Mouse (Mus musculus): ENCODE results near the gene Pafah2. TPM values are rescaled to one million over a fixed set of nuclear protein-coding genes. Genes with fewer than 3 reads are reported as not detected.

Pafah2 gene
- polyA plus RNA-seq, 1 experiment from 2014 or later, result 10.2 TPM

GRCm38 (mm10) chr4:134453619-134454400, 57.7 kb downstream of the Pafah2 start:
- Histone ChIP-seq H3K4me1 (replicated peaks; ENCODE audit: control insufficient read depth, insufficient read depth, low read length) (peaks cover 3% of the 10 kb centered on the region), H3K27ac (ENCODE audit: low read depth, low read length) (no peak overlapping the region), H3K4me3 (ENCODE audit: low read depth, low read length) (no peak overlapping the region), H3K27me3 (ENCODE audit: control insufficient read depth, insufficient read depth, low read length) (peaks cover 4% of the 10 kb centered on the region), H3K36me3 (ENCODE audit: control insufficient read depth, insufficient read depth, low read length) (no peaks in the 10 kb centered on the region), H3K9ac (ENCODE audit: low read depth, low read length) (no peak overlapping the region), H3K4me2 (replicated peaks; ENCODE audit: low read depth, low read length) (peak overlapping the region; percentile 26), H3K9me3 (ENCODE audit: control insufficient read depth, low read length) (no peaks in the 10 kb centered on the region)
- 22% methylated on average over 34 of the region's 34 CpGs for WGBS
- DNase-seq (ENCODE audit: low spot score) (peak; percentile 41), ATAC-seq (ENCODE audit: low FRiP score) (no peak)

GRCm38 (mm10) chr4:134455310-134455709, 59.2 kb downstream of the Pafah2 start:
- no peak for ATAC-seq (ENCODE audit: low FRiP score)
- WGBS, result 39% methylated on average over 6 of the region's 6 CpGs
- no peak overlapping the region for H3K27ac ChIP-seq (ENCODE audit: low read depth, low read length)

DNA sequence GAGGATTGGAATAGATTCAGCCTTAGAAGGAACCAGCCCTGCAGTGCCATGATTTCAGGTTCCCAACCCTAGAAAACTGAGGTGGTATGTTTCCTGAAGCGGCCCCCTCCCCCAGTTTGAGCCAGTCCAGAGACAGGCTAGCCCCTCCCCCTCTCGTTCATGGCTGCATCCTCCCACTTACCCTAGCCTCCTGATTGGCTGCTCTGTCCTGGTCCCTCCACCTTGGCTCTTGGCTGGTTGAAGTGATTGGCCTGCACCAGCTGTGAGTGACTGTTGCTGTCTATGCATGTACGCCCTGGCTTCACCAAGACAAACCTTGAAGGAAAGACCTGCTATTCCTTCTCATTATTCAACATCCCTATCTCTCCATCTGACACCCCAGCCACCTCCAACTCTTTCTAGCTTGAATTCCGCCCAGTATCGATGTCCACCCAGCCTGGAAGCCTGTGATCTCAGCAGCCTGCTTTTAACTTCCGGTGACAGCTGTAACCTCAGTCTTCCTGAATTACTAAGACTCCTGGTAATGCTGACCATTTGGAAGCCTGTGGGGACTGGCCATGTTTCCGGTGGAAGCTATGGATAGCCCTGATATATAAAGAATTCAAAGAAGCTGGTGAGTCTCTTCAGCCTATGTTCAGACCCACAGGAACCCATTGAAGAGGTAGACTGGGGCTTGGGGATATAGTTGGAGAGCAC, 61.2 kb downstream of the Pafah2 start:
- H3K9ac ChIP-seq (ENCODE audit: low read depth, low read length), result no peak overlapping the region
- no peak overlapping the region for H3K4me2 ChIP-seq (replicated peaks; ENCODE audit: low read depth, low read length)
- peaks cover 4% of the 10 kb centered on the region for H3K27me3 ChIP-seq (ENCODE audit: control insufficient read depth, insufficient read depth, low read length)
- no peak overlapping the region for H3K4me3 ChIP-seq (ENCODE audit: low read depth, low read length)
- DNase-seq (ENCODE audit: low spot score) (no peak), ATAC-seq (ENCODE audit: low FRiP score) (no peak)
- H3K27ac ChIP-seq (ENCODE audit: low read depth, low read length), result no peak overlapping the region
- H3K4me1 ChIP-seq (replicated peaks; ENCODE audit: control insufficient read depth, insufficient read depth, low read length), result no peaks in the 10 kb centered on the region
- no peaks in the 10 kb centered on the region for H3K36me3 ChIP-seq (ENCODE audit: control insufficient read depth, insufficient read depth, low read length)
- no peaks in the 10 kb centered on the region for H3K9me3 ChIP-seq (ENCODE audit: control insufficient read depth, low read length)
- 64% methylated on average over 7 of the region's 7 CpGs for WGBS

More at GRCm38 (mm10) chr4:134455310-134455709, 59.2 kb downstream of the Pafah2 start:
- Histone ChIP-seq H3K9me3 (ENCODE audit: control insufficient read depth, low read length) (no peaks in the 10 kb centered on the region), H3K4me1 (replicated peaks; ENCODE audit: control insufficient read depth, insufficient read depth, low read length) (peaks cover 3% of the 10 kb centered on the region), H3K4me3 (ENCODE audit: low read depth, low read length) (no peak overlapping the region), H3K4me2 (replicated peaks; ENCODE audit: low read depth, low read length) (no peak overlapping the region), H3K27me3 (ENCODE audit: control insufficient read depth, insufficient read depth, low read length) (peaks cover 4% of the 10 kb centered on the region), H3K9ac (ENCODE audit: low read depth, low read length) (no peak overlapping the region), H3K36me3 (ENCODE audit: control insufficient read depth, insufficient read depth, low read length) (no peaks in the 10 kb centered on the region)
- DNase-seq (ENCODE audit: low spot score), result no peak

- ATAC-seq (ENCODE audit: low FRiP score) (no peak), DNase-seq (ENCODE audit: low spot score) (no peak)
- Histone ChIP-seq H3K36me3 (ENCODE audit: control insufficient read depth, insufficient read depth, low read length) (no peaks in the 10 kb centered on the region), H3K4me1 (replicated peaks; ENCODE audit: control insufficient read depth, insufficient read depth, low read length) (no peaks in the 10 kb centered on the region), H3K9me3 (ENCODE audit: control insufficient read depth, low read length) (no peaks in the 10 kb centered on the region), H3K9ac (ENCODE audit: low read depth, low read length) (no peak overlapping the region), H3K4me3 (ENCODE audit: low read depth, low read length) (no peak overlapping the region), H3K4me2 (replicated peaks; ENCODE audit: low read depth, low read length) (no peak overlapping the region), H3K27me3 (ENCODE audit: control insufficient read depth, insufficient read depth, low read length) (peaks cover under 1% of the 10 kb centered on the region), H3K27ac (ENCODE audit: low read depth, low read length) (no peak overlapping the region)
- WGBS, result 78% methylated on average over 5 of the region's 5 CpGs
Measured at GRCm38 (mm10) chr4:134458856-134459255, 62.7 kb downstream of the Pafah2 start.

- ATAC-seq (ENCODE audit: low FRiP score) (no peak), DNase-seq (ENCODE audit: low spot score) (no peak)
- 87% methylated on average over 10 of the region's 10 CpGs for WGBS
- Histone ChIP-seq H3K36me3 (ENCODE audit: control insufficient read depth, insufficient read depth, low read length) (no peaks in the 10 kb centered on the region), H3K4me2 (replicated peaks; ENCODE audit: low read depth, low read length) (no peak overlapping the region), H3K27me3 (ENCODE audit: control insufficient read depth, insufficient read depth, low read length) (no peaks in the 10 kb centered on the region), H3K4me1 (replicated peaks; ENCODE audit: control insufficient read depth, insufficient read depth, low read length) (no peaks in the 10 kb centered on the region), H3K4me3 (ENCODE audit: low read depth, low read length) (no peak overlapping the region), H3K9me3 (ENCODE audit: control insufficient read depth, low read length) (no peaks in the 10 kb centered on the region), H3K9ac (ENCODE audit: low read depth, low read length) (no peak overlapping the region), H3K27ac (ENCODE audit: low read depth, low read length) (no peak overlapping the region)
Measured at GRCm38 (mm10) chr4:134460277-134460676, 64.2 kb downstream of the Pafah2 start.

DNA sequence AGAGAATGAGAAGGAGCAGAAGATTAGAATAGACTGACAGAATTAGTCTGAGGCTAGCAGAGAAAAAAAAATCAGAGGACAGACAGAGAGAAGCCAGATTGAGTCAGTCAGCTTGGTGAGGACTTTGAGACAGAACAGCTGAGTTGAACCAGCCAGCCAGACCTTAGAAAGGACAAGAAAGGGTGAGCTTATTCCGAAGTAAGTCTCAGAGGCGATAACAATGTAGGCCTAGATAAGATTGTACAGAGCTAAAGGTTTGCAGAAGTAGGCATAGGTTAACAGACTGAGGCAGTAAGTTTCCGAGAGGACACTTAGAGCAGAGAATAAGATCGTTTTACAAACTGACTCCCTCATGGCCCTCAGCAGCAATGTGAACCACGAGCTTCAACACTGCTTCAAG, 65.1 kb downstream of the Pafah2 start:
- Histone ChIP-seq H3K9me3 (ENCODE audit: control insufficient read depth, low read length) (no peaks in the 10 kb centered on the region), H3K4me3 (ENCODE audit: low read depth, low read length) (no peak overlapping the region), H3K4me2 (replicated peaks; ENCODE audit: low read depth, low read length) (no peak overlapping the region), H3K27ac (ENCODE audit: low read depth, low read length) (no peak overlapping the region), H3K27me3 (ENCODE audit: control insufficient read depth, insufficient read depth, low read length) (no peaks in the 10 kb centered on the region), H3K4me1 (replicated peaks; ENCODE audit: control insufficient read depth, insufficient read depth, low read length) (no peaks in the 10 kb centered on the region), H3K36me3 (ENCODE audit: control insufficient read depth, insufficient read depth, low read length) (no peaks in the 10 kb centered on the region), H3K9ac (ENCODE audit: low read depth, low read length) (no peak overlapping the region)
- 85% methylated on average over 5 of the region's 5 CpGs for WGBS
- no peak for DNase-seq (ENCODE audit: low spot score)
- no peak for ATAC-seq (ENCODE audit: low FRiP score)

DNA sequence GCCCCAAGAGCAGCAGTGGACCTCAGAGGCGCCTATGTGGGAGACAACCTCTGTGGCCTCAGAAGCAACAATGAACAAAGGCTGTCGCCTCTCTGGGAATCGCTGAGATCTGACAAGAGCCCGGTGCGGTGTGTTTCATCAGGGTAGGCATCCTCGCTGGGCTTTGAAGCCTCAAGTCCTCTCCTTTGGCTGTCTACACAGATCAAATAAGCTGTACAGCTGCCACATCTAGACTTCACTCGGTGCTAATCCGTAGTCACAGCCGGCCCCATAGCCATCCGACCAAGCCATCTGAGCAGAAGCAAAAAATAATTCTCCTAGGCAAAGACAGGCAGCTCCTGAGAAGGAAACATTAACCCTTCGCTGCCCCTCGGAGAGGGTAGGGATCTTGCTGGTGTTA, 69.7 kb downstream of the Pafah2 start:
- Histone ChIP-seq H3K4me3 (ENCODE audit: low read depth, low read length) (no peak overlapping the region), H3K9me3 (ENCODE audit: control insufficient read depth, low read length) (no peaks in the 10 kb centered on the region), H3K27me3 (ENCODE audit: control insufficient read depth, insufficient read depth, low read length) (no peaks in the 10 kb centered on the region), H3K36me3 (ENCODE audit: control insufficient read depth, insufficient read depth, low read length) (peaks cover under 1% of the 10 kb centered on the region; the same call in 1 of the 2 replicates), H3K9ac (ENCODE audit: low read depth, low read length) (no peak overlapping the region), H3K4me1 (replicated peaks; ENCODE audit: control insufficient read depth, insufficient read depth, low read length) (0 out of 2 replicates have a peak, but pooled peaks cover 3% of the 10 kb centered on the region), H3K27ac (ENCODE audit: low read depth, low read length) (no peak overlapping the region), H3K4me2 (replicated peaks; ENCODE audit: low read depth, low read length) (no peak overlapping the region)
- DNase-seq (ENCODE audit: low spot score) (peak; percentile 37), ATAC-seq (ENCODE audit: low FRiP score) (no peak)
- 35% methylated on average over 12 of the region's 12 CpGs for WGBS

DNA sequence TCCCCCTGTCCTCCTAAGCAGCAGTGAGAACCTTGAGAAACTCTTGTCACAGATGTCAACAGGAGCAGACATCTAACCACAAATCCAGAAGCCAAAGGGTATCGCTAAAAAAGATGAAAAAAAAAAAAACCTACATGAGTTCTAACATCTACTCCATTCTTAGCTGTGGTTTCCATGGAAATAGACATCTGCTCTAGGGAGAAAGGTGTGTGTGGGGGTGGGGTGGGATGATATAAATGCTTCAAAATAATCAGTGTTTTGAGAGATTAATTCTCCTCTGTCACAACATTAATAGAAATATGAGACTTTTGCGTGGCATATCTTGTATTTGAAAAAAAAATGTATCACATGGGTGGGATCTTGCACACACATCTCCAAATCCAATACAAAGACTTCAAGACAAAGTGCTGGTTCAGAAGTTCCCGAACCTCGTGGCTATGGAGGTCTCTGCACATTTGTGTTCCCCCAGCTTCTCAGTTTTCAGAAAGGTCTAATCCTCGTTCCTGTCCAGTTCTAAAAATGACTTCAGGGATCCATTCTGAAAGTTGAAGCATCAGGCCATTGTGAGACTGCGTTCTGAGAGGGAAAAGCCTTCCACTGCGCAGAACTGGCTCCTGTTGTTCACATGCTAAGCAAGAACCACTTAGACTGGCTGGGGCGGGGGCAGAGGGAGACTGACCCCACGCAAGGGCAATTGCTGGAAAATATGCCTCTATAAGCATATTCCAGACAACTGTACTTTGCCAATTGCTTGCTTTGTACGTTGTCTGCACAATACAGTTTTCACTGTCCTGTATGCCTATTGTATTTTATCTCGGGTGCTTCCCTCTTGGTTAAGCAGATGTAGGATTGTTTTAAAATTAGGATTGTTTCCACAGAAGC, 70.5 kb downstream of the Pafah2 start:
- H3K4me3 ChIP-seq (ENCODE audit: low read depth, low read length), result peak overlapping the region; percentile 96; the same call in 1 of the 2 replicates
- H3K4me2 ChIP-seq (replicated peaks; ENCODE audit: low read depth, low read length), result peak overlapping the region; percentile 95
- H3K9ac ChIP-seq (ENCODE audit: low read depth, low read length), result peak overlapping the region; percentile 99; the same call in 1 of the 2 replicates
- no peaks in the 10 kb centered on the region for H3K9me3 ChIP-seq (ENCODE audit: control insufficient read depth, low read length)
- H3K27ac ChIP-seq (ENCODE audit: low read depth, low read length), result peak overlapping the region; percentile 98
- H3K36me3 ChIP-seq (ENCODE audit: control insufficient read depth, insufficient read depth, low read length), result peaks cover 5% of the 10 kb centered on the region; the same call in 1 of the 2 replicates
- peak; percentile 38 for DNase-seq (ENCODE audit: low spot score)
- ATAC-seq (ENCODE audit: low FRiP score), result no peak
- 55% methylated on average over 11 of the region's 11 CpGs for WGBS
- no peaks in the 10 kb centered on the region for H3K27me3 ChIP-seq (ENCODE audit: control insufficient read depth, insufficient read depth, low read length)
- 0 out of 2 replicates have a peak, but pooled peaks cover 3% of the 10 kb centered on the region for H3K4me1 ChIP-seq (replicated peaks; ENCODE audit: control insufficient read depth, insufficient read depth, low read length)
